Mouse (Mus musculus): Measurements from ENCODE around the gene Opa1.

DNA sequence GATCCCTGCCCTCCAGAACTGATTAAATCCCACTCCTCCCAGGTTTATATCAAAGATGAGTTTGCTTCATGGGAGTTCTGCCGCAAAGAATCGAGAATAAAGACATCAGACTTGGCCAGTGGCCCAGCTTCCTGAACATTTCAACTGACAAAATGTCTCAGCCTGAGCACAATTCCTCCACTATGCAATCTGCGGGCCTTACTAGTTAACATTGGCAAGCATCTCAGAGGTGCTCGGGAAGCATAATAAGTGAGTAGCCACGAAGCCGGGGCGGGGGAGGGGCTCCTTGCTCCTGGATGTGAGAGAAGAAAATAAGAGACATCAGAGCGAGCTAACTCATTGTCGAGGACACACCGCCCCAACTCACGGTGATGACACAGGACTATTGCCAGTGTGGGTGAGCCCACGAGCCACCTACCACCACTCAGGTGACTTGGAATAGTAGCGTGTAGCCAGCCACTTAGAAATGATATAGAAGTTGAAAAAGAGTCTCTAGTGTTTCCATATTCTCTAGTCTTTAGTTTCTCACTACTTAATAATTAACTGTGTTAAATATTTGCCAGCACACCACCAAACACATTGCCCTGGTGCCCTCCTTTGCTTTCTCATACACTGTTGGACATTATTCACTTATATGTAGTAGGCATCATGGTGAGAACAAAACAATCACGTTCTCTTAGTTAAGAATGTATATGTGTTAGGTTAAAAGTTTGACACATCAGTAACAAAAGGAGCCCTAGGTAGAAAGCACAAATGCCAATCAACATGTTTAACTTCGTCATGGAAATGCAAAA lies 42.5 kb upstream of the Opa1 start:
- no peak for TF ChIP-seq EP300 (IDR thresholded peaks at IDR 0.05; ENCODE audit: low read depth)
- TF ChIP-seq CTCF (IDR thresholded peaks at IDR 0.05; ENCODE audit: low read depth): no peak
